Mouse (Mus musculus): ENCODE measurements around the gene Lrriq1. TPM values are rescaled to one million over a fixed set of nuclear protein-coding genes. Genes with fewer than 3 reads are reported as not detected.

Gene Lrriq1
- total RNA-seq (2023), result not detected in 2 replicates

GRCm38 (mm10) chr10:103235707-103236459 lies at the start of gene Lrriq1:
Gene Lrriq1 (minus strand): TSS chr10:103236322.

DNA sequence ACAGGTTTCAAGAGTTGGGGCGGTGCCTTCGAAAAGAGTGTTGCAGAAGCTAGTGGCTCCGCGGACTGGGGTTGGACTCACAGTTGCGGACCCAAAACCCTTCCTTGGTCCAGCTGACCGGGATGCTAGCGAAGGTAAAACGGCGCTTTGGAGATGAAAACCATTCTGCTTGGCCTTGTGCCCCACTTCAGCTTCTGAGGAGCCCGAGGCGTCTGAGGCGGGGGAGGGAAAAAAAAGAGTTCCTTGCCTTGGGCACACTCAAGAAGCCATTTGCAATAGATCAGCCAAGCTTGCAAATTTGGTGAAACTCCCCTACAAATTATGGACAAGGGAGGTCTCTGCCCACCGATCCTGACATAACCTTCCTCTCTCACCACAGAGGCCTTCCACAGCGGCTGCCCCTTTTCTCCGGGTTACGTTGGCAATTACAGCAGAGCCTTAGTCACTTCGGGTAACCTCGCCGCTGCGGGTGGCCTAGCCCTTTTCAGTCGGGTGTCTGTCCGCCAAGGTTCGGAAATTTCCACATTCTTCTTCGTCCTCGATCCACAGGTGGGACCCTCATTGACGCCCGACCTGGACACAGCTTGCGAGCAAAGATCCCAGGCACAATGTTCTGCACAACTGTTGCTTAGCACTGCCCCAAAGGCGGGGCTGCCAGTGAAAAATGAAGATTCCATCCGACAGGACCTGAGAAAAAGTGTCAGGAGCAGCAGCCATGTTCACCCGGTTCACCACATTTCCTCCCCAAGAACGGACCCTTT lies 206.2 kb downstream of the Lrriq1 start, which contains the start of gene Alx1:
Gene Alx1, minus strand, starts transcription at position 486 of the 761 bp plus-strand sequence.

Other genes starting within 250 kb of the Lrriq1 start
- not detected in 2 replicates for gene Alx1, start 206.1 kb downstream of the Lrriq1 start, total RNA-seq (2023)
- gene Slc6a15, start 131.5 kb upstream of the Lrriq1 start, total RNA-seq (2023), result not detected in 2 replicates